Mouse (Mus musculus): ENCODE results near the gene Arrdc5.

Gene Arrdc5

GRCm38 (mm10) chr17:56300186-56300585, at the start of gene Arrdc5:
Gene Arrdc5, minus strand, starts transcription at chr17:56300286.
- no peak for DNase-seq

- no peak for DNase-seq
These were observed 48.5 kb upstream of the Arrdc5 start for GRCm38 (mm10) chr17:56348586-56348985.

GRCm38 (mm10) chr17:56348128-56348527, 48.0 kb upstream of the Arrdc5 start:
- no peak for DNase-seq

GRCm38 (mm10) chr17:56345364-56345763, 45.3 kb upstream of the Arrdc5 start:
- no peak for DNase-seq

GRCm38 (mm10) chr17:56343466-56343865, 43.4 kb upstream of the Arrdc5 start:
- DNase-seq, result no peak

- no peak for DNase-seq
These were observed 40.6 kb upstream of the Arrdc5 start for GRCm38 (mm10) chr17:56340717-56341116.

- DNase-seq, result peak; percentile 30
These were observed 38.8 kb upstream of the Arrdc5 start for GRCm38 (mm10) chr17:56338909-56339308.

GRCm38 (mm10) chr17:56337791-56338190, 37.7 kb upstream of the Arrdc5 start:
- no peak for DNase-seq

- no peak for DNase-seq
These were observed 37.1 kb upstream of the Arrdc5 start for GRCm38 (mm10) chr17:56337190-56337589.

- no peak for DNase-seq
These were observed 32.9 kb upstream of the Arrdc5 start for GRCm38 (mm10) chr17:56332987-56333386.

GRCm38 (mm10) chr17:56331256-56331655, 31.2 kb upstream of the Arrdc5 start:
- no peak for DNase-seq

- no peak for DNase-seq
These were observed 30.3 kb upstream of the Arrdc5 start for GRCm38 (mm10) chr17:56330345-56330744.

- DNase-seq, result no peak
These were observed 29.2 kb upstream of the Arrdc5 start for GRCm38 (mm10) chr17:56329267-56329666.

- no peak for DNase-seq
These were observed 26.4 kb upstream of the Arrdc5 start for GRCm38 (mm10) chr17:56326153-56327147.

- peak; percentile 99 for DNase-seq
These were observed 25.5 kb upstream of the Arrdc5 start, which contains the start of gene Kdm4b for GRCm38 (mm10) chr17:56325450-56326152. Gene Kdm4b, plus strand, starts transcription at chr17:56326062.

GRCm38 (mm10) chr17:56324419-56324818, 24.3 kb upstream of the Arrdc5 start:
- no peak for DNase-seq

GRCm38 (mm10) chr17:56309191-56309945, 9.3 kb upstream of the Arrdc5 start:
- DNase-seq, result no peak

- no peak for DNase-seq
These were observed 8.0 kb upstream of the Arrdc5 start for GRCm38 (mm10) chr17:56308088-56308487.

- DNase-seq, result peak in 1 of 2 experiments; percentile 31
These were observed 5.7 kb upstream of the Arrdc5 start for GRCm38 (mm10) chr17:56305826-56306225.

- no peak for DNase-seq
These were observed 5.1 kb upstream of the Arrdc5 start for GRCm38 (mm10) chr17:56305156-56305555.

- no peak for DNase-seq
These were observed 4.6 kb upstream of the Arrdc5 start for GRCm38 (mm10) chr17:56304718-56305117.

- DNase-seq, result peak; percentile 93 to 95
These were observed 3.9 kb upstream of the Arrdc5 start for GRCm38 (mm10) chr17:56303847-56304586.

Data from thymus, adult 18-20 months (tissue).